Mouse (Mus musculus): ENCODE data around the gene 4930579F01Rik.

The 4930579F01Rik gene

GRCm38 (mm10) chr3:138215395-138215989, 21.9 kb upstream of the 4930579F01Rik start:
- DNase-seq = no peak

DNA sequence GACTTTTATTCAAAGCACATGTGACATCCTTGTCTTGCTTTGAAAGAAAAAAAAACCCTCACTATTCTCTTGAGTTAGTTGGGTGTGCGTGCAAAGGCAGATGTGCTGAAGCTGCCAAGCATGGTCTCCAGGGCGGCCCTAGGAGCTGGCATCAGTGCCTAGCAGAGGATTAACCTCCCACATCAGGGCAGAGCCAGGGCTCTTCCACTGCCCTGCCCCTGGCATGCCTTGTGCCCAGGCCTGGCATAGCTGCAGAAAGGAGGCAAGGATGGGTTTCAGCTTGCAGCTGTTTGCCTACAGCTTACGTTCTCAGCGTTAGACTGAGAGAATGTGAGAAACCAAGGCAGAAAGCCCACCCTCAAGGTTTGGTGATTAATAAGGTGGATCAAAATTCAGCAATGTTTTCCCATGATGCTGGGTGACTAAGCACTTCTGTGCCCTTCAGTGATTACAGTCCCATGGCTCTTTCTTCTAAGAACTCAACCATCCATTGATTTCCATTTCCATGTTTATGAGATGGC, 18.9 kb upstream of the 4930579F01Rik start:
- no peak for DNase-seq

DNA sequence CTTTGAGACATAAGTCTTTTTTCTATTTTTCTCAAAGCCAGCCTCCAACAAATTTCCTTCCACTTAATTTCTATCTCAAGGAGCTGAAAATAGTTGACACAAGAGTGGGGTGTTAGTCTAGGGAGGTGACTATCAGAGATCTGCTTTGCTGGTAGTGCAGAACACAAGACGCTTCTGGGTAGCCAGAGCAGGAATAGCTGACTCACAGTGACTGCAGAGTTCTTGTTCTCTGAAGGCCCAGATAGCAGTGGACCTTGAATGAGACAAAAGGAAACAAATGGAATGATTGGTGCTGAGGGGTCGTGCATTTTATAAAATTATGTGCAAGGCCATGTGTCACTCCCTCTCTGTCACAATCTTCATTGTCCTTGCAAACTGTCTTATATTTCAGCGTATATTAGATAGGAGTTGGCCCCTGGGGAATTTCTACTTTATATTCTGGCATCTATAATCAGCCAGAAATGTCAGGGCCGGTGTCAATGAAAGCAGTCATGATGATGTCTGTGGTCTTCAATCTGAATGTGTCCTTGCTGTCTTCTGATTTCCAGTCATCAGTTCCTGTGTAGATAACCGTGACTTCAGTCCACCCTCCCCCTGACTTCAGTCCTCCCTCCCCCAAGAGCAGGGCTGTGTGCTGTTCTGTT, 16.9 kb upstream of the 4930579F01Rik start:
- DNase-seq = no peak

GRCm38 (mm10) chr3:138208821-138209220, 15.2 kb upstream of the 4930579F01Rik start:
- no peak for DNase-seq

GRCm38 (mm10) chr3:138198722-138199068, 5.1 kb upstream of the 4930579F01Rik start:
- no peak for DNase-seq

- peak; percentile 91 for DNase-seq
Observed at GRCm38 (mm10) chr3:138197973-138198721, 4.5 kb upstream of the 4930579F01Rik start.

GRCm38 (mm10) chr3:138197556-138197955, 3.9 kb upstream of the 4930579F01Rik start:
- no peak for DNase-seq

- DNase-seq = no peak
Observed at GRCm38 (mm10) chr3:138197093-138197492, 3.5 kb upstream of the 4930579F01Rik start.

GRCm38 (mm10) chr3:138192260-138192659, 1.4 kb downstream of the 4930579F01Rik start:
- no peak for DNase-seq

DNA sequence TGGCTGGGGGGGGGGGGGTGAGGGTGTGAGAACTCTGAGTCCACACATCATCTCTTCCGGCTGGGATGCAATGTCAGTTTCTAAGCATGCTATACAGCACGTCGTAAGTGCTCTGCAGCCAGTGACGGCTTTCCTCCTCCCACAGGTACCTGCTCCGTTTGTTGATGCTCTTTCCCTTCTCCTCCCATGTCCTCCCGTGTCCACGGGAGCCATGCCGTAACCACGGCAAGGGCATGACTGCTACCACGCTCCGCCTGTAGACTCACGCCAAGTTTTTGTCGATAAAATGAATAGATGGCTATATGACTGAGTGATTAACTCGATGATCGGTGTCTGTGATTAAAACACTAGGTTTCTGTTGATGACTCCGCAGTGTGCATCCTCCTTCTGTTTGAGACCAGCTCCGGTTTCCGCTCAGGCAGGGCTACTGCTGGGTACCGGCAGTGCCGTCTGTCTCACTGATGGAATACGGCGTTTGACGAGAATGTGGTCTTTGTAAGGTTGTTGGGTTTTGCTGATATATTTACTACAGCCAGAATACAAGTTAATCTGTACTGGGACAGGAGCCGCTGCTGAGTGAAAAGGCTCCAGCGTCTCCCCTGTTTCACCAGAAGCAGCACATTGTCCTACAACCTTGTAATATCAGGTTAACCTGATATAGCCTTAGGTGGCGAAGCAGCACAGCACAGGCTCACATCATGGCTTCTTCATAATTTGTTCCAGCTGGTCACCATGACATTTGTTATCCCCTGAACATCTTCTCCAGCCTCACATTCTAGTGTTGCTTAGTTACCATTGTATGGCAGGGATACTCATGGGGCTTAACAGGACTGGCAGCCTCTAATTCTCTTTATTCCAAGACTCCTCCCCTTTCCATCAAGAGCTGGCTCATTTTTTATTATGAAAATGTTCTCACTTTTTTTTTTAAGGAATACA, 7.4 kb downstream of the 4930579F01Rik start:
- no peak for DNase-seq

DNA sequence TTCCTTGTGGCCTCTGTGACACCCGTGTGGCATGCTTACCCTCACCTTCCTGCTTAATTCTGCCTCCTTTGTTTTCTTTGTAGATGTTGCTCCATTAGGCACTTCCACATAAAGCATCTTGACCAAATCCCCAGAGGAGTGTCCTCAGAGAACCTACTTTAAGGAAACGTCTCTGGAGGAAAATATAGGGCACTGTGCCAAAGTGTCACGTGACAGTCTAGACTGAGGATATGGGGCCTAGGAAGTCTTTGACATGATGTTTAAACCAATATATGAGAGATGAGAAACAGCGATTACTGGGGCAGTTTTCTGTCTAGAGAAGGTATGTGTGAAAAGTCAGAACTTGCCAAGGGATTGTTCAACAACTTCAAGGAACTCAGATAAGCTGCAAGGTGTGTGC, 8.3 kb downstream of the 4930579F01Rik start:
- DNase-seq = peak; percentile 54

DNA sequence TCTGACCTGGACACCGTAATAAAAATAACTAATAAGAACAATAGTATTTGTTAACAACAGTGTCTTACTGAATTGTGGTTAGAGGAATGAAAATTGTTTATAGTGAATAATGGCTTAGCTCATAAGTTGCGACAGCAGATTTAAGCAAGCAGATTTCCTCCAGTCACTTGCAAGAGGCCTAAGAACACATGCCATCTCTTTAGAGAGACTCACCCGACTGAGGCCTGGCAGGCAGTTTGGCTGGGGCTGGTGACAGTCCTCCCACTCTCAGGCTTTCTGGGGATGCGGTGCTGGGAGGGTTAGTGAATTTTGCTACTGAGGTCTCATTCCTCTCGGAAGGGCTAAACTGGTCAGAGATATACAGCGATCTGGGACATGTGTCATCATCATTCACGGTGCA, 10.3 kb downstream of the 4930579F01Rik start:
- DNase-seq = no peak

GRCm38 (mm10) chr3:138182019-138182418, 11.6 kb downstream of the 4930579F01Rik start:
- DNase-seq = no peak

DNA sequence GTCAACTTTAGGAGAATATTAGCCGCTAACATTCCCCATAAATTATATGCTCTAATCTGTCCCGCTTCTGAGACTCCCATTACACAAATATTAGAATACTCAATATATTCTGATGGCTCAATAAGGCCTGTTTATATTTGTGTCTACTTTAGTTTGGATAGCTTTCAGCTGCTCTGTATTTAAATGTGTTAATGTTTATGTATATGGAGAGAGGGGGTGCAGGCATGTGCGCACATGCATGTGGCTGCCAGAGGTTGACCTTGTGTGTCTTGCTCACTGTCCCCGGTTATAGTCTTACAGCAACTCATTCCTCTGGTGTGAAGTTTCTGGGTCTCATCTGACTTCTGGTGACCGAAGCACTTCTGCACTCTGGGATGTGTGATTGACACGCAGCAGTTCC, 18.1 kb downstream of the 4930579F01Rik start:
- DNase-seq = no peak

GRCm38 (mm10) chr3:138173291-138173690, 20.3 kb downstream of the 4930579F01Rik start:
- DNase-seq = no peak

- no peak for DNase-seq
Observed at GRCm38 (mm10) chr3:138162553-138163183, 31.0 kb downstream of the 4930579F01Rik start.

GRCm38 (mm10) chr3:138161623-138162022, 32.0 kb downstream of the 4930579F01Rik start:
- DNase-seq = no peak

DNA sequence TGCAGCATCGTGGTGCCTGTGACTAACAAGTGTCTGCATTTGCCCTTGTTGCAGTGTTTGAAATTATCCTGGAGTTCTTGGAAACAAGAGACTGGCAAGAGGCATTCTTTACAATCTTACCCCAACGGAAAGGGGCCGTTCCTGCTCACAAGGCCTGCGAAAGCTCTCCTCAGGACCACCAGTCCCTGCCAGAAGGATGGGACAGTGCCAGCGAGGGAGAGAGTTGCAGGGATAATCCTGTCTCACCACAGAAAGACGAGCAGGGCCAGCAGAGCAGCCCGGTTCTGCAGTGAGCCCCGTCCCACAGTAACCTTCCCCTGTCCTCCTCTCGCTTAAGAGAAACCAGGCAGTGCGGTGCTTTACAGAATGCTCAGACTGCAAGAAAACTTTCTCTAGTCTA, 37.0 kb downstream of the 4930579F01Rik start:
- no peak for DNase-seq

DNA sequence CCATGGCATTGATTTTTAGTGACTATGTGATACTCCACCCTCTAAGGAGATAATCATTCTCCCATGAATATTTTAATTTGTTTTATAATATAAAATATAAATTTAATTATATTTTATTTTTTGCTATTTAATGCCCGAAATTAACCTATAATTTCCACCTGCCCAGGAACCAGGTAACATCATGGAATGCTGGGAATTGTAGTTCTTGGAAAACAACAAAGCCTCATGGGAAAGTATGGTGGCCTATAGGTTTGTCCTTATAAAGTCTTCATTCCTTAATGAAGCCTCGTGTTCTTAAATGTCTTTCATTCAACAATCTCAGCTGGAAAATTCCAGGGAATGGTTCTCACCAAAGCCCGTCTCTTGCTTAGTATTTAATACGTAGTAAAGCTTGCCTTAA, 38.6 kb downstream of the 4930579F01Rik start:
- no peak for DNase-seq

DNA sequence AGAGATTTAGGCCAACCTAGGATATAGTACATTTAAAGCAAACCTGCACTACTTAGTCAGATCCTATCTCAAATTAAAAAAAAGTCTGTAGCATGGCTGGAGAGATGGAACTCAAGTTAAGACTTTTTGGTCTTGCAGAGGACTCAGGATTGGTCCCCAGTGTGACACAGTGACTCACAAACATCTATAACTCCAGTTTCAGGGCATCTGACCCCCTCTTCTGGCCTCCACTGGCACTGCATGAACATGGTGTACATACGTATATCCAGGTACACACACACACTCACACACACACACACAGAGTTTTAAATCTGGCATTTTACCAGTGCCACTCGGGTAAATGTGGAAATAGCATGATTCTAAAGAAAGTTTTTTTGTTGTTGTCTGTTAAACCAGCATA, 44.8 kb downstream of the 4930579F01Rik start:
- DNase-seq = no peak

DNA sequence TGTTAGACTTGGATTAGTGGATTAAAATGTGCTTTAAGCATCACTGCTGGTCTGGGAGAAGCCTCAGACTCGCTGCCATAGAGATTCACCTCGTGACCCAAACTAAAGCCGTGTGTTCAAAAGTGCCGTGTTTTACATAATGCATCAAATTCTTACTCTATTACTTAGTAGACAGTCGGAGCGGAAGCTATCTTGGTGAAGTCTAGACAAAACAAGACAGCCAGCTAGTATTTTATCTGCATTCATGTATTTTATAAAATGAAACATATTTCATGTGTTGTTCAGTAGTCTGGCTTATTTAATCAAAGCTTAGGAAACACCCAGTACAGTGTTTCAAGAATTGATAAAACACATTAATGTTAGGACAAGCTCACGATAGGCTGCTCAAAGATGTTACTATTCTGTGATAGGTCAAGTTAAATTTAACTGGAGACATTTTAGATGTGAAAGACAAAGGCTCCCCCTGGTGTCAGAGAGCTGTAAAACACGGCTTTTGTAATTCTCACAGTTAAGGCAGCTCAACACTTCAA, 48.9 kb downstream of the 4930579F01Rik start, which contains the start of gene Mttp:
Mttp (minus strand) TSS at position 327 of the 530 bp plus-strand sequence.
- DNase-seq = peak; percentile 82

DNA sequence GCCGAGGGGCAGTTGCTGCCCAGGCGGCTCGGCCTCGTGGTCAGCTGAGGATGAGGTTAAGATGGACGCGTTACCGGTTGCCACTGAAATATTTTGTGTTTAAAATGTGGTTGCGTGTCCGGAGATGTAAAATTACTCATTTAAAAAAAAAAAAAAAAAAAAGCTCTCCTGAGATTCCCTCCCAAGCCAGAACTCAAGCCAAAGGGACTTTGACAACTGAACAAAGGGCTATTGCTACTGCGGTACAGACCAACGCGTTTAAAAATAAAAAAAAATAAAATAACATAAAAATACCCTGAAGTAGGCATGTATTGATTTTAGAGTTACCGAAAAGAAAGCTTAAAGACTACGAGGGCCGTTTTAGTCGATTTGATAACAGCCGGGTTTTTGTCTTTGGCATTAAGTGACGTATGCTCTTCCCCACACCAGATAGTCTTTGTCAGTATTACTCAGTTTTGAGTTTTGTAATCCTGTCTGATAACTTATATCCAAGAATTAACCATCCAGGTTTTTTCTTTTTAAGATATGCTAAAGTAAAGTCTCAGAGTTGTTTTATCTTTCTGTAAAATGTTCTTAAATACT, 49.5 kb downstream of the 4930579F01Rik start:
- DNase-seq = no peak
